Mouse (Mus musculus): ENCODE measurements around the gene Isoc2b. TPM values are rescaled to one million over a fixed set of nuclear protein-coding genes. Genes with fewer than 3 reads are reported as not detected.
"Not testable (repeated sequence)": the region's sequence is repeated elsewhere in the genome, so short reads cannot be mapped to it uniquely, and the experiment has no call there.

The Isoc2b gene
- total and polyA plus RNA-seq, 2 experiments from 2014 or later = 2.0 to 3.7 TPM

DNA sequence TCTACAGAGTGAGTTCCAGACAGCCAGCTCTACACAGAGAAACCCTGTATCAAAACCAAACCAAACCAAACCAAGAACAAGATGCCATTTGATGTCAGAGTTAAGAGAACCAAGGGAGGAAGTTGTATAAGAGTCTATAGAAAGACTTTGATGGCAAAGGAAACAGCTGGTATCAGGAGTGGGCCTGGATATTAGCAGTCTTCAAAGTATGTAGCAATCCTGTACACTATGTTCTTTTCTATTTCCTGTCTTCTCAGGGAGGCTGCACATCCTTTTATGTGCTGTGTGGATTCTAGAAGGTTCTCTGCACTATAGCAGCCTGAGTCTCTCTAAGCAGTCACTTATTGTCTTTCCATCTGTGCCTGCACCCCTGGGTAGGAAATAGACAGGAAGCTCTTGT, 53.5 kb downstream of the Isoc2b start:
- no peak for ATAC-seq (ENCODE audit: low FRiP score)
- H3K27ac ChIP-seq (ENCODE audit: low read depth, low read length) = no peak overlapping the region
- H3K27me3 ChIP-seq (ENCODE audit: insufficient read depth, low read length) = no peaks in the 10 kb centered on the region
- H3K4me2 ChIP-seq (ENCODE audit: low read depth, low read length, poor library complexity, severe bottlenecking) = no peak overlapping the region
- no peak for TF ChIP-seq CTCF (IDR thresholded peaks at IDR 0.05)
- peaks cover 5% of the 10 kb centered on the region; the same call in 1 of the 2 replicates for H3K4me1 ChIP-seq (ENCODE audit: insufficient read depth, low read length)
- peaks cover under 1% of the 10 kb centered on the region; the same call in 1 of the 2 replicates for H3K36me3 ChIP-seq (ENCODE audit: insufficient read depth, low read length)
- H3K9me3 ChIP-seq (ENCODE audit: low read length) = no peaks in the 10 kb centered on the region
- H3K9ac ChIP-seq (replicated peaks; ENCODE audit: low read length, poor library complexity, severe bottlenecking) = no peak overlapping the region
- no peak overlapping the region for H3K4me3 ChIP-seq (ENCODE audit: low read depth, low read length)
- DNase-seq (ENCODE audit: low spot score) = no peak

DNA sequence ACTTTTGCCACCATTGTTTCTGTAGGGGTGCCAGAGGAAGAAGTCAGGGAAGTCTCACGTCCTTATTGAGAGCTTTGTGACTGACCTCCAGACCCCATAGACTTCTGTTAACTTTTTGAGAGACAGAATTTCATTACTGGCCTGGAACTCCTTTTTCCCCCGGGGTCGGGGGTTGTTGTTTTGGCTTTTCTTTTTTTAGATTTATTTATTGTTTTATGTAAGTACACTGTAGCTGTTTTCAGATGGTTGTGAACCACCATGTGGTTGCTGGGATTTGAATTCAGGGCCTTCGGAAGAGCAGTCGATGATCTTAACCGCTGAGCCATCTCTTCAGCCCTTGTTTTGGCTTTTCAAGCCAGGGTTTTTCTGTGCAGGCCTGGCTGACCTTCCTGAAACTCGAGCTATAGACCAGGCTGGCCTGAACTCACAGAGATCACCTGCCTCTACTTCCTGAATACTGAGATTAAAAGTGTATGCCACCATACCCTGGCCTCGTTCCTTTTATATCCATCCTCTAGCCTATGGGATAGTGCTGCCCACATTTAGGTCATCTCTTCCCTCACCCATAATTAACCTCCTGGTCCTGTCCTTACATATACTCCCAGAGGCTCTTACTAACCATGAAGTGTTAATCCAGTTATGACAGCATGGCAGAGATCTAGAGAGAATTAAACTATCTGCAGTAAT, 56.8 kb downstream of the Isoc2b start:
- Histone ChIP-seq H3K4me1 (ENCODE audit: insufficient read depth, low read length) (peaks cover 8% of the 10 kb centered on the region; the same call in 1 of the 2 replicates), H3K9me3 (ENCODE audit: low read length) (no peaks in the 10 kb centered on the region), H3K9ac (replicated peaks; ENCODE audit: low read length, poor library complexity, severe bottlenecking) (peak overlapping the region; percentile 46; the same call in 1 of the 2 replicates), H3K4me3 (ENCODE audit: low read depth, low read length) (peak overlapping the region; percentile 94), H3K36me3 (ENCODE audit: insufficient read depth, low read length) (no peaks in the 10 kb centered on the region), H3K27me3 (ENCODE audit: insufficient read depth, low read length) (no peaks in the 10 kb centered on the region), H3K4me2 (ENCODE audit: low read depth, low read length, poor library complexity, severe bottlenecking) (peak overlapping the region; percentile 73), H3K27ac (ENCODE audit: low read depth, low read length) (peak overlapping the region; percentile 85)
- ATAC-seq (ENCODE audit: low FRiP score) = no peak
- DNase-seq (ENCODE audit: low spot score) = no peak
- no peak for TF ChIP-seq CTCF (IDR thresholded peaks at IDR 0.05)
- WGBS = 24% methylated on average over 8 of the region's 8 CpGs

- peak within 1 kb of the TSS; percentile 91 for H3K27ac ChIP-seq (ENCODE audit: low read depth, low read length)
- no peaks in the 10 kb centered on the region for H3K9me3 ChIP-seq (ENCODE audit: low read length)
- H3K27me3 ChIP-seq (ENCODE audit: insufficient read depth, low read length) = no peaks in the 10 kb centered on the region
- under 1% methylated on average over 62 of the region's 62 CpGs for WGBS
- peaks cover 3% of the 10 kb centered on the region; the same call in 1 of the 2 replicates for H3K36me3 ChIP-seq (ENCODE audit: insufficient read depth, low read length)
- ATAC-seq (ENCODE audit: low FRiP score) (peak; percentile 99), DNase-seq (ENCODE audit: low spot score) (peak; percentile 100)
- H3K4me1 ChIP-seq (ENCODE audit: insufficient read depth, low read length) = peaks cover 8% of the 10 kb centered on the region; the same call in 1 of the 2 replicates
- peak within 1 kb of the TSS; percentile 94 for H3K4me3 ChIP-seq (ENCODE audit: low read depth, low read length)
- H3K9ac ChIP-seq (replicated peaks; ENCODE audit: low read length, poor library complexity, severe bottlenecking) = peak within 1 kb of the TSS; percentile 91
- TF ChIP-seq CTCF (IDR thresholded peaks at IDR 0.05) = peak; percentile 56
- peak within 1 kb of the TSS; percentile 73 for H3K4me2 ChIP-seq (ENCODE audit: low read depth, low read length, poor library complexity, severe bottlenecking)
These were observed 57.6 kb downstream of the Isoc2b start, which contains the start of gene Ube2s for GRCm38 (mm10) chr7:4812303-4813104. TSS of gene Ube2s (minus strand) at chr7:4812590.

GRCm38 (mm10) chr7:4811842-4812302, 58.2 kb downstream of the Isoc2b start:
- Histone ChIP-seq H3K9ac (replicated peaks; ENCODE audit: low read length, poor library complexity, severe bottlenecking) (peak overlapping the region; percentile 91), H3K9me3 (ENCODE audit: low read length) (no peaks in the 10 kb centered on the region), H3K4me3 (ENCODE audit: low read depth, low read length) (peak overlapping the region; percentile 94), H3K27me3 (ENCODE audit: insufficient read depth, low read length) (no peaks in the 10 kb centered on the region), H3K4me2 (ENCODE audit: low read depth, low read length, poor library complexity, severe bottlenecking) (peak overlapping the region; percentile 73), H3K4me1 (ENCODE audit: insufficient read depth, low read length) (peaks cover 8% of the 10 kb centered on the region; the same call in 1 of the 2 replicates), H3K27ac (ENCODE audit: low read depth, low read length) (peak overlapping the region; percentile 91), H3K36me3 (ENCODE audit: insufficient read depth, low read length) (peaks cover 9% of the 10 kb centered on the region; the same call in 1 of the 2 replicates)
- ATAC-seq (ENCODE audit: low FRiP score) (no peak), DNase-seq (ENCODE audit: low spot score) (no peak)
- WGBS = 1% methylated on average over 22 of the region's 36 CpGs
- TF ChIP-seq CTCF (IDR thresholded peaks at IDR 0.05) = no peak

- 37% methylated on average over 10 of the region's 10 CpGs for WGBS
- Histone ChIP-seq H3K36me3 (ENCODE audit: insufficient read depth, low read length) (peaks cover 15% of the 10 kb centered on the region; the same call in 1 of the 2 replicates), H3K4me2 (ENCODE audit: low read depth, low read length, poor library complexity, severe bottlenecking) (peak overlapping the region; percentile 73), H3K4me3 (ENCODE audit: low read depth, low read length) (peak overlapping the region; percentile 94), H3K9ac (replicated peaks; ENCODE audit: low read length, poor library complexity, severe bottlenecking) (peak overlapping the region; percentile 91)
- not testable (repeated sequence) for ATAC-seq (ENCODE audit: low FRiP score); DNase-seq (ENCODE audit: low spot score); H3K27ac ChIP-seq (ENCODE audit: low read depth, low read length); H3K9me3 ChIP-seq (ENCODE audit: low read length); H3K4me1 ChIP-seq (ENCODE audit: insufficient read depth, low read length); H3K27me3 ChIP-seq (ENCODE audit: insufficient read depth, low read length)
These were observed 58.9 kb downstream of the Isoc2b start for GRCm38 (mm10) chr7:4811131-4811530.

Data from midbrain, postnatal 0 days (tissue).